Comparison of ENCODE assay signal across 8 mouse cellular contexts in genomic region chr9:58275115-58275774, GRCm38 (mm10). TPM values are rescaled to one million over a fixed set of nuclear protein-coding genes. Genes with fewer than 3 reads are reported as not detected.
A peak's percentile ranks its signal among the peaks of the same experiment; 100 is the strongest.
DNase-seq lines count a peak whose midpoint lies in the region; ATAC-seq and TF ChIP-seq lines count a peak whose summit lies in the region.

No protein-coding gene starts in this region.

- TF ChIP-seq EP300 in liver, postnatal 0 days (IDR thresholded peaks at IDR 0.05; ENCODE audit: low read depth), result peak; percentile 68

- intact Hi-C loops in left cerebral cortex, adult 2 months (cut with DNase I), result no loop called here

- ATAC-seq in forebrain, embryonic 12.5 days (ENCODE audit: low FRiP score), result no peak
- ATAC-seq in intestine, embryonic 14.5 days (replicated peaks; ENCODE audit: low FRiP score, low TSS enrichment, low read depth), result no peak
- peak; percentile 82 for ATAC-seq in liver, postnatal 0 days
- ATAC-seq in stomach, embryonic 14.5 days (ENCODE audit: insufficient number of reproducible peaks, insufficient read depth, low FRiP score, low read depth), result 0 out of 2 replicates have a peak, but pooled peaks have one; percentile 56

- H3K27ac ChIP-seq in left cerebral cortex, adult 2 months, result peak overlapping the region; percentile 2
- peak overlapping the region; percentile 32; the same call in 1 of the 2 replicates for H3K27ac ChIP-seq in forebrain, embryonic 12.5 days
- H3K27ac ChIP-seq in intestine, embryonic 14.5 days (ENCODE audit: low read depth), result peak overlapping the region; percentile 24; the same call in 1 of the 2 replicates
- H3K27ac ChIP-seq in liver, postnatal 0 days (ENCODE audit: low read depth), result peak overlapping the region; percentile 94
- H3K27ac ChIP-seq in stomach, embryonic 14.5 days (ENCODE audit: low read length), result peak overlapping the region; percentile 56; the same call in 1 of the 2 replicates

- TF ChIP-seq CTCF in left cerebral cortex, adult 2 months (IDR thresholded peaks at IDR 0.05), result no peak
- no peak for TF ChIP-seq CTCF in liver, postnatal 0 days (IDR thresholded peaks at IDR 0.05; ENCODE audit: low read depth)

- no peaks in the 10 kb centered on the region for H3K36me3 ChIP-seq in forebrain, embryonic 12.5 days (replicated peaks)
- no peaks in the 10 kb centered on the region for H3K36me3 ChIP-seq in intestine, embryonic 14.5 days (ENCODE audit: control insufficient read depth, insufficient read depth, low read length)
- H3K36me3 ChIP-seq in liver, postnatal 0 days (replicated peaks; ENCODE audit: insufficient read depth, low read length), result no peaks in the 10 kb centered on the region
- no peaks in the 10 kb centered on the region for H3K36me3 ChIP-seq in stomach, embryonic 14.5 days (ENCODE audit: control insufficient read depth, insufficient read depth, low read length)

- H3K4me3 ChIP-seq in left cerebral cortex, adult 2 months, result no peak overlapping the region
- H3K4me3 ChIP-seq in forebrain, embryonic 12.5 days (replicated peaks), result no peak overlapping the region
- H3K4me3 ChIP-seq in intestine, embryonic 14.5 days (ENCODE audit: low read depth, low read length), result no peak overlapping the region
- H3K4me3 ChIP-seq in liver, postnatal 0 days (ENCODE audit: low read depth, low read length), result no peak overlapping the region
- no peak overlapping the region for H3K4me3 ChIP-seq in stomach, embryonic 14.5 days (ENCODE audit: low read depth, low read length)

- 0 out of 2 replicates have a peak, but pooled peaks cover 7% of the 10 kb centered on the region for H3K4me1 ChIP-seq in forebrain, embryonic 12.5 days
- H3K4me1 ChIP-seq in intestine, embryonic 14.5 days (replicated peaks; ENCODE audit: control insufficient read depth, insufficient read depth, low read length), result peaks cover 7% of the 10 kb centered on the region
- H3K4me1 ChIP-seq in liver, postnatal 0 days (ENCODE audit: insufficient read depth), result peaks cover 22% of the 10 kb centered on the region
- H3K4me1 ChIP-seq in stomach, embryonic 14.5 days (ENCODE audit: control insufficient read depth, insufficient read depth, low read length), result peaks cover 15% of the 10 kb centered on the region

- no peaks in the 10 kb centered on the region for H3K9me3 ChIP-seq in forebrain, embryonic 12.5 days
- H3K9me3 ChIP-seq in intestine, embryonic 14.5 days (ENCODE audit: control insufficient read depth, low read length), result no peaks in the 10 kb centered on the region
- no peaks in the 10 kb centered on the region for H3K9me3 ChIP-seq in liver, postnatal 0 days (ENCODE audit: low read length)
- H3K9me3 ChIP-seq in stomach, embryonic 14.5 days (ENCODE audit: control insufficient read depth, low read depth, low read length), result no peaks in the 10 kb centered on the region

- no peaks in the 10 kb centered on the region for H3K27me3 ChIP-seq in forebrain, embryonic 12.5 days
- H3K27me3 ChIP-seq in intestine, embryonic 14.5 days (replicated peaks; ENCODE audit: control insufficient read depth, insufficient read depth, low read length), result no peaks in the 10 kb centered on the region
- H3K27me3 ChIP-seq in liver, postnatal 0 days (ENCODE audit: insufficient read depth, low read length), result no peaks in the 10 kb centered on the region
- H3K27me3 ChIP-seq in stomach, embryonic 14.5 days (ENCODE audit: control insufficient read depth, insufficient read depth, low read length), result no peaks in the 10 kb centered on the region

- H3K9ac ChIP-seq in forebrain, embryonic 12.5 days, result no peak overlapping the region
- no peak overlapping the region for H3K9ac ChIP-seq in intestine, embryonic 14.5 days (ENCODE audit: low read length)
- peak overlapping the region; percentile 48 for H3K9ac ChIP-seq in liver, postnatal 0 days (replicated peaks)
- H3K9ac ChIP-seq in stomach, embryonic 14.5 days (replicated peaks; ENCODE audit: low read depth, low read length), result no peak overlapping the region

- H3K4me2 ChIP-seq in forebrain, embryonic 12.5 days, result no peak overlapping the region
- H3K4me2 ChIP-seq in intestine, embryonic 14.5 days (ENCODE audit: low read length), result no peak overlapping the region
- peak overlapping the region; percentile 57 for H3K4me2 ChIP-seq in liver, postnatal 0 days (ENCODE audit: low read depth, low read length)
- H3K4me2 ChIP-seq in stomach, embryonic 14.5 days (replicated peaks; ENCODE audit: low read depth, low read length), result no peak overlapping the region

- WGBS in forebrain, embryonic 12.5 days, result 47% methylated on average over 8 of the region's 8 CpGs
- WGBS in intestine, embryonic 14.5 days, result 23% methylated on average over 8 of the region's 8 CpGs
- 14% methylated on average over 8 of the region's 8 CpGs for WGBS in liver, postnatal 0 days (ENCODE audit: insufficient replicate concordance)
- WGBS in stomach, embryonic 14.5 days, result 16% methylated on average over 8 of the region's 8 CpGs

- DNase-seq in left cerebral cortex, adult 2 months (ENCODE audit: extremely low spot score in 1 of 2, low spot score in 2 of 2), result no peak
- DNase-seq in left cerebral cortex, adult 11 months (ENCODE audit: low spot score), result no peak
- DNase-seq in adrenal gland, adult 8-10 months, result peak; percentile 31
- DNase-seq in intestine, embryonic 14.5 days (ENCODE audit: low spot score), result no peak
- DNase-seq in liver, postnatal 0 days, result peak; percentile 74
- DNase-seq in frontal cortex, postnatal 10 days (ENCODE audit: low spot score in 2 of 2), result no peak

RNA-seq across cellular contexts. Expression of gene Stoml1, which starts 22.3 kb away (rescaled TPM):
- 10 to 100 TPM; 66.5 to 72.6 TPM for total RNA-seq in left cerebral cortex, adult 2 months (2021)
- total RNA-seq in adrenal gland, adult 8-10 months (2022), result 10 to 100 TPM; 19.9 to 32.9 (median 28.3) TPM
- polyA plus RNA-seq in forebrain, embryonic 12.5 days (2016; fragmentation: Nextera tagmentation; extraction: Ambion mirVana), result 52.2 and 53.3 TPM in 2 replicates
- polyA plus RNA-seq in intestine, embryonic 14.5 days (2014; fragmentation: Nextera tagmentation; extraction: Ambion mirVana), result 21.3 and 22.9 TPM in 2 replicates
- 5.6 and 6.7 TPM in 2 replicates for polyA plus RNA-seq in liver, postnatal 0 days (2015; fragmentation: Nextera tagmentation; extraction: Ambion mirVana)
- polyA plus RNA-seq in stomach, embryonic 14.5 days (2014; fragmentation: Nextera tagmentation; extraction: Ambion mirVana), result 27.0 and 30.3 TPM in 2 replicates

RNA-seq across cellular contexts. Expression of gene Pml, which starts 25.7 kb away (rescaled TPM):
- total RNA-seq in left cerebral cortex, adult 2 months (2021), result 10 to 100 TPM; 14.1 to 19.3 TPM
- total RNA-seq in adrenal gland, adult 8-10 months (2022), result 10 to 100 TPM; 23.4 to 45.6 (median 31.8) TPM
- 11.1 TPM in 2 replicates for polyA plus RNA-seq in forebrain, embryonic 12.5 days (2016; fragmentation: Nextera tagmentation; extraction: Ambion mirVana)
- 16.9 and 17.7 TPM in 2 replicates for polyA plus RNA-seq in intestine, embryonic 14.5 days (2014; fragmentation: Nextera tagmentation; extraction: Ambion mirVana)
- 8.4 and 8.5 TPM in 2 replicates for polyA plus RNA-seq in liver, postnatal 0 days (2015; fragmentation: Nextera tagmentation; extraction: Ambion mirVana)
- 15.0 and 17.2 TPM in 2 replicates for polyA plus RNA-seq in stomach, embryonic 14.5 days (2014; fragmentation: Nextera tagmentation; extraction: Ambion mirVana)

RNA-seq across cellular contexts. Expression of gene Loxl1, which starts 37.7 kb away (rescaled TPM):
- 1 to 10 TPM; 2.1 to 2.2 TPM for total RNA-seq in left cerebral cortex, adult 2 months (2021)
- 10 to 100 TPM; 20.4 to 28.6 (median 23.0) TPM for total RNA-seq in adrenal gland, adult 8-10 months (2022)
- 9.1 and 10.9 TPM in 2 replicates for polyA plus RNA-seq in forebrain, embryonic 12.5 days (2016; fragmentation: Nextera tagmentation; extraction: Ambion mirVana)
- polyA plus RNA-seq in intestine, embryonic 14.5 days (2014; fragmentation: Nextera tagmentation; extraction: Ambion mirVana), result 27.2 and 31.8 TPM in 2 replicates
- polyA plus RNA-seq in liver, postnatal 0 days (2015; fragmentation: Nextera tagmentation; extraction: Ambion mirVana), result 2.8 and 3.1 TPM in 2 replicates
- polyA plus RNA-seq in stomach, embryonic 14.5 days (2014; fragmentation: Nextera tagmentation; extraction: Ambion mirVana), result 32.2 and 38.5 TPM in 2 replicates

Comparison
In these comparisons a context has a peak if more than half of its experiments do, and no peak if none do; other contexts are left out.
1. DNase-seq: peak in adrenal gland, adult 8-10 months (single experiment) and liver, postnatal 0 days (single experiment); none in left cerebral cortex, adult 2 months (0 of 2), left cerebral cortex, adult 11 months (single experiment), intestine, embryonic 14.5 days (single experiment) and frontal cortex, postnatal 10 days (0 of 2).
2. H3K27ac ChIP-seq: peak in every context shown above with its lines; median percentile 94 in liver, postnatal 0 days; 56 in stomach, embryonic 14.5 days; 32 in forebrain, embryonic 12.5 days; 24 in intestine, embryonic 14.5 days; 2 in left cerebral cortex, adult 2 months.
3. ATAC-seq: peak in liver, postnatal 0 days (single experiment) and stomach, embryonic 14.5 days (single experiment); none in forebrain, embryonic 12.5 days (single experiment) and intestine, embryonic 14.5 days (single experiment).